Mouse (Mus musculus): ENCODE results near the gene Gpx3. TPM values are rescaled to one million over a fixed set of nuclear protein-coding genes. Genes with fewer than 3 reads are reported as not detected.
"Not testable (repeated sequence)": the region's sequence is repeated elsewhere in the genome, so short reads cannot be mapped to it uniquely, and the experiment has no call there.

The Gpx3 gene
- polyA plus RNA-seq, 1 experiment = 133 TPM

DNA sequence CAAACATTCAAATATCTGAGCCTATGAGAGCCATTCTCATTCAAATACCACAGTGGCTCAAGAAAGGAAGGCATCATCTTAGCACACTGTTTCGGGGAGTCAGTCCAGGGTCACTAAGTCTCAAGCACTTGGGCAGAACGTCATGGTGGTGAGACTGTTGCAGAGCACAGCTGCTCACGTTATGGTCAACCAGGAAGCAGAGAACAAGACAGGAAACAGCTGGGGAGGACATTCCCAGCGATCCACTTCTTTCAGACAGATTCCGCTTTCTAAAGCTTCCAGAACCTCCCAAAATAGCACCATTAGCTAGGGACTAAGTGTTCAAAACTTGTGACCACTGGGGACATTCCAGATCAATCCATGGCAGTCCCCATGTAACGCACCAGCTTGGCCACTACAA, 14.3 kb upstream of the Gpx3 start:
- WGBS = 88% methylated on average over 6 of the region's 6 CpGs
- H3K27ac ChIP-seq (ENCODE audit: control insufficient read depth, insufficient read depth, low read length) = no peak overlapping the region
- TF ChIP-seq CTCF (IDR thresholded peaks at IDR 0.05; ENCODE audit: borderline replicate concordance, control insufficient read depth, extremely low read depth, insufficient read depth, low read length, poor library complexity) = no peak
- no peak for TF ChIP-seq POLR2A (IDR thresholded peaks at IDR 0.05; ENCODE audit: control insufficient read depth, extremely low read depth, insufficient read depth, low read length, poor library complexity)

DNA sequence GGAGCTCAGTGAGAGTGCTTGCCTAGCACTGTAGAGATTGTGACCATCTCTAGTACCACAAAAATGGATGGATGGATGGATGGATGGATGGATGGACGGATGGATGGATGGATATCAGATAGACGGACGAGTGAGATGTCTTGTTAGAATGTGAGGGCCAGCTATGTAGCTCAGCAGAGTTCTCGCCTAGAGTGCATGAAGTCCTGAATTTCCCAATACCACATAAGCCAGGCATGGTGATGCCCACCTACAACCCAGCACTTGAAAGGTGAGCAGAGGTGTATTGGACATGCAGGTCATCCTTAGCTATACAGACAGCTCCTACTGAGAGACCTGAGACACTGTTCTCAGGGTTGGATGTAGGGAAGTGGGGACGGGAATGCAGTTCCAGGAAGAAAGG, 10.9 kb upstream of the Gpx3 start:
- no peak overlapping the region for H3K4me3 ChIP-seq (ENCODE audit: control insufficient read depth, insufficient read depth, low read length)
- no peak for TF ChIP-seq POLR2A (IDR thresholded peaks at IDR 0.05; ENCODE audit: control insufficient read depth, extremely low read depth, insufficient read depth, low read length, poor library complexity)
- TF ChIP-seq CTCF (IDR thresholded peaks at IDR 0.05; ENCODE audit: borderline replicate concordance, control insufficient read depth, extremely low read depth, insufficient read depth, low read length, poor library complexity) = no peak
- H3K4me1 ChIP-seq (replicated peaks; ENCODE audit: control insufficient read depth, insufficient read depth, low read length) = no peaks in the 10 kb centered on the region
- no peak overlapping the region for H3K27ac ChIP-seq (ENCODE audit: control insufficient read depth, insufficient read depth, low read length)
- DNase-seq = no peak
- no peaks in the 10 kb centered on the region for H3K27me3 ChIP-seq (ENCODE audit: control insufficient read depth, insufficient read depth, low read length)
- no peaks in the 10 kb centered on the region for H3K36me3 ChIP-seq (ENCODE audit: control insufficient read depth, insufficient read depth, low read length)
- 93% methylated on average over 5 of the region's 5 CpGs for WGBS

More for the DNA sequence above, 14.3 kb upstream of the Gpx3 start:
- H3K4me3 ChIP-seq (ENCODE audit: control insufficient read depth, insufficient read depth, low read length) = no peak overlapping the region
- DNase-seq = no peak
- H3K36me3 ChIP-seq (ENCODE audit: control insufficient read depth, insufficient read depth, low read length) = no peaks in the 10 kb centered on the region
- no peaks in the 10 kb centered on the region for H3K27me3 ChIP-seq (ENCODE audit: control insufficient read depth, insufficient read depth, low read length)
- peaks cover 9% of the 10 kb centered on the region; the same call in 1 of the 2 replicates for H3K4me1 ChIP-seq (replicated peaks; ENCODE audit: control insufficient read depth, insufficient read depth, low read length)

DNA sequence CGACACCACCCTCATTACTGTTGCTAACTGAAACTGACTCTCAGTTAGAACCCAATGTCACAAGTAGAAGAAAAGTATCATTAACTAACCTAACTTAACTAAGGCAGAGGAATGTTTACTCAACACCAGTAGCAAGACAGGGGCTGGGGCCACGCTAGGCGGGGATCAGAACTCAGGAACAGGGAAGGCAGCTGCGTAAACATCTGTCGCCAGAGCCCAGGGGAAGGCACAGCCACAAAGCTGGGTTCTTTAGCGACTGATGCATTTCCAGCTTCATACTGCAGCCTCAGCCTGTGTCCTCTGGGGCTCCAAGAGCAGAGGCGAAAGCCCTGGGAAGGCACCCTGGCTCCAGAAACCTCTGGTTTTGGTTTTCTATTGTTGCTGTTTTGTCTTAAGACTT, 10.2 kb upstream of the Gpx3 start:
- H3K27me3 ChIP-seq (ENCODE audit: control insufficient read depth, insufficient read depth, low read length) = no peaks in the 10 kb centered on the region
- H3K4me1 ChIP-seq (replicated peaks; ENCODE audit: control insufficient read depth, insufficient read depth, low read length) = no peaks in the 10 kb centered on the region
- WGBS = 90% methylated on average over 7 of the region's 7 CpGs
- no peak overlapping the region for H3K27ac ChIP-seq (ENCODE audit: control insufficient read depth, insufficient read depth, low read length)
- TF ChIP-seq POLR2A (IDR thresholded peaks at IDR 0.05; ENCODE audit: control insufficient read depth, extremely low read depth, insufficient read depth, low read length, poor library complexity) (no peak), CTCF (IDR thresholded peaks at IDR 0.05; ENCODE audit: borderline replicate concordance, control insufficient read depth, extremely low read depth, insufficient read depth, low read length, poor library complexity) (no peak)
- DNase-seq = no peak
- no peaks in the 10 kb centered on the region for H3K36me3 ChIP-seq (ENCODE audit: control insufficient read depth, insufficient read depth, low read length)
- no peak overlapping the region for H3K4me3 ChIP-seq (ENCODE audit: control insufficient read depth, insufficient read depth, low read length)

GRCm38 (mm10) chr11:54894589-54894988, 7.7 kb upstream of the Gpx3 start:
- no peak for TF ChIP-seq CTCF (IDR thresholded peaks at IDR 0.05; ENCODE audit: borderline replicate concordance, control insufficient read depth, extremely low read depth, insufficient read depth, low read length, poor library complexity)
- TF ChIP-seq POLR2A (IDR thresholded peaks at IDR 0.05; ENCODE audit: control insufficient read depth, extremely low read depth, insufficient read depth, low read length, poor library complexity) = no peak
- WGBS = 97% methylated on average over 9 of the region's 9 CpGs
- Histone ChIP-seq H3K4me3 (ENCODE audit: control insufficient read depth, insufficient read depth, low read length) (no peak overlapping the region), H3K4me1 (replicated peaks; ENCODE audit: control insufficient read depth, insufficient read depth, low read length) (no peaks in the 10 kb centered on the region), H3K27ac (ENCODE audit: control insufficient read depth, insufficient read depth, low read length) (no peak overlapping the region), H3K27me3 (ENCODE audit: control insufficient read depth, insufficient read depth, low read length) (no peaks in the 10 kb centered on the region), H3K36me3 (ENCODE audit: control insufficient read depth, insufficient read depth, low read length) (no peaks in the 10 kb centered on the region)
- DNase-seq = no peak

DNA sequence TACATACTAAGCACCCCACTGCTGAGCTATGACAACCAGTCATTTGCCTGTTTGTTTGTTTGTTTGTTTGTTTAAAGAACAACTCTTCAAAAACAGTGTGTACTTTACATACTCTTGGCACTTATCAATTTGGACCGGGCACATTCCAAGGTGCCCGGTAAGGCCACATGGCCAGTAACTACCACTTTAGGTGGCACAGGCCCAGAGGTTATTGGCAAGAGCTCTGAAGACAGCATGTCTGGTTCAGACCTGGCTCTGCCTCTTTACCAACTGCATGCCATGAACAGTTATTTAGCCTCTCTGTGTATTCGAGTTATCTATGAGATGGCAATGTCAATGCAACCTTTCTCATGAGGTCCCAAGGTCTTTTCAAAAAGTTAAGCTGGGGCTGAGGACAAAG, 5.6 kb upstream of the Gpx3 start:
- not testable (repeated sequence) for H3K27ac ChIP-seq (ENCODE audit: control insufficient read depth, insufficient read depth, low read length); H3K4me1 ChIP-seq (replicated peaks; ENCODE audit: control insufficient read depth, insufficient read depth, low read length); H3K4me3 ChIP-seq (ENCODE audit: control insufficient read depth, insufficient read depth, low read length); H3K27me3 ChIP-seq (ENCODE audit: control insufficient read depth, insufficient read depth, low read length); DNase-seq; H3K36me3 ChIP-seq (ENCODE audit: control insufficient read depth, insufficient read depth, low read length)
- 93% methylated on average over 3 of the region's 3 CpGs for WGBS

DNA sequence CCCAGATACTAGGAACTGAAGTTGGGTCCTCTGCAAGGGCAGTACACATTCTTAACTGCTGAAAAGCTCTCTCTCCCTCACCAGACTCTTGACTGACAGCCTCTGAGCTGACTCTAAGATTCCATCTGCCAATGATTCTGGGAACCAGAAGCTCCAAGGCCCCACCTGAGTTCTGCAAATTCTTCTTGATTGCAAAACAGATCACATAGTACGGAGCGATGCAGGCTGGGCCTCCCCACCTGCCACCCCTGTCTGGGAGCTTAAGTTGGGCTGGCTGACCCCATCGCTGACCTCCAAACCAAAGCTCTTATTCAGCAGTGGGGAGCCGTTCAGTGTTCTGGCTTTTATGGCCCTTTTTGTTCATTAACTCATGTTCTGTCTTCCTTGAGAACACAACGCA, 4.8 kb upstream of the Gpx3 start:
- H3K4me3 ChIP-seq (ENCODE audit: control insufficient read depth, insufficient read depth, low read length) = no peak overlapping the region
- 97% methylated on average over 5 of the region's 5 CpGs for WGBS
- no peak for TF ChIP-seq CTCF (IDR thresholded peaks at IDR 0.05; ENCODE audit: borderline replicate concordance, control insufficient read depth, extremely low read depth, insufficient read depth, low read length, poor library complexity)
- TF ChIP-seq POLR2A (IDR thresholded peaks at IDR 0.05; ENCODE audit: control insufficient read depth, extremely low read depth, insufficient read depth, low read length, poor library complexity) = no peak
- no peaks in the 10 kb centered on the region for H3K36me3 ChIP-seq (ENCODE audit: control insufficient read depth, insufficient read depth, low read length)
- no peak for DNase-seq
- no peaks in the 10 kb centered on the region for H3K4me1 ChIP-seq (replicated peaks; ENCODE audit: control insufficient read depth, insufficient read depth, low read length)
- no peak overlapping the region for H3K27ac ChIP-seq (ENCODE audit: control insufficient read depth, insufficient read depth, low read length)
- H3K27me3 ChIP-seq (ENCODE audit: control insufficient read depth, insufficient read depth, low read length) = no peaks in the 10 kb centered on the region

DNA sequence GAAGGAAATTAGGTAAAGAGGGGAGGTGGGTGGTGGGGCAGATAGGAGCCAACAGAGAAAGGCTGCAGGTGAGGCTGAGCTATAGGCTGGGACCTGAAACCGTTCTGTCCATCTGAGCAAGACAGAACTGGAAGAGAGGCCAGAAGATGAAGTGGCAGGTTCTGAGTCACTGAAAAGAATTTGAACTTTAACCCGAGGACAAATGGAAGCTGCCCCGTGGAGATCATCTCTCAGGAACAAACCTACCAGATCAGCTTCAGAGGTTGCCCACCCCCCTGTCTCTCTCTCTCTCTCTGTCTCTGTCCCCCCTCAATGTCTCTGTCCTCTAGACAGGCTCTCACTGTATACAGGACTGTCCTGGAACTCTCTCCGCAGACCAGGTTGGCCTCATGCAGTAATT, 2.6 kb upstream of the Gpx3 start:
- 86% methylated on average over 4 of the region's 4 CpGs for WGBS
- no peaks in the 10 kb centered on the region for H3K36me3 ChIP-seq (ENCODE audit: control insufficient read depth, insufficient read depth, low read length)
- no peak for DNase-seq
- no peak overlapping the region for H3K4me3 ChIP-seq (ENCODE audit: control insufficient read depth, insufficient read depth, low read length)
- no peak overlapping the region for H3K27ac ChIP-seq (ENCODE audit: control insufficient read depth, insufficient read depth, low read length)
- no peaks in the 10 kb centered on the region for H3K4me1 ChIP-seq (replicated peaks; ENCODE audit: control insufficient read depth, insufficient read depth, low read length)
- no peak for TF ChIP-seq POLR2A (IDR thresholded peaks at IDR 0.05; ENCODE audit: control insufficient read depth, extremely low read depth, insufficient read depth, low read length, poor library complexity)
- no peak for TF ChIP-seq CTCF (IDR thresholded peaks at IDR 0.05; ENCODE audit: borderline replicate concordance, control insufficient read depth, extremely low read depth, insufficient read depth, low read length, poor library complexity)
- H3K27me3 ChIP-seq (ENCODE audit: control insufficient read depth, insufficient read depth, low read length) = no peaks in the 10 kb centered on the region

Data from thymus, adult 2 months (tissue).